Mouse (Mus musculus) cortical plate, adult 2 months (tissue): ENCODE measurements around the gene Rps2.
A peak's percentile ranks its signal among the peaks of the same experiment; 100 is the strongest.

ENCODE experiments used
- CTCF ChIP-seq: fragments of 200-500 bp; IDR thresholded peaks from 2 replicates; pipeline ENCODE4 v1.5.1; 2011; ENCODE audit warnings: mild to moderate bottlenecking, control low read depth, low read length; ENCODE audit not compliant: insufficient read depth; ENCODE audit errors: extremely low read depth
- POLR2A ChIP-seq: fragments of 200-500 bp; IDR thresholded peaks from 2 replicates; pipeline ENCODE4 v1.6.1; 2011; ENCODE audit warnings: mild to moderate bottlenecking, low read length, control low read depth; ENCODE audit not compliant: insufficient read depth; ENCODE audit errors: extremely low read depth

- TF ChIP-seq POLR2A (peak; percentile 96), CTCF (no peak)
Measured at GRCm38 (mm10) chr17:24669545-24670245, 48.2 kb upstream of the Rps2 start, which contains the start of gene Zfp598.
